Mouse (Mus musculus) T-helper 1 cell (primary cell): ENCODE measurements around the gene Dach1.

Experiments used
- in situ Hi-C: fragments of 300-600 bp; cut with MboI, MseI; formaldehyde crosslinking; loops from one replicate; pipeline ENCODE4 v1.15.1; 2025; ENCODE audit warnings: high pct_unique_total_duplicates

Gene Dach1

GRCm38 (mm10) chr14:98109929-98110328 is 59.6 kb downstream of the Dach1 start:
- in situ Hi-C loops, result no loop called here

- in situ Hi-C loops, result no loop called here
Measured at GRCm38 (mm10) chr14:98108764-98109163, 60.8 kb downstream of the Dach1 start.

- in situ Hi-C loops, result no loop called here
Measured at GRCm38 (mm10) chr14:98106208-98106607, 63.4 kb downstream of the Dach1 start.

- in situ Hi-C loops, result no loop called here
Measured at GRCm38 (mm10) chr14:98104314-98104955, 65.1 kb downstream of the Dach1 start.

GRCm38 (mm10) chr14:98095229-98095628 is 74.3 kb downstream of the Dach1 start:
- in situ Hi-C loops, result no loop called here

GRCm38 (mm10) chr14:98089246-98089645 is 80.3 kb downstream of the Dach1 start:
- in situ Hi-C loops, result no loop called here

- in situ Hi-C loops, result no loop called here
Measured at GRCm38 (mm10) chr14:98087355-98087754, 82.2 kb downstream of the Dach1 start.

GRCm38 (mm10) chr14:98086794-98087193 is 82.8 kb downstream of the Dach1 start:
- in situ Hi-C loops, result no loop called here

- in situ Hi-C loops, result no loop called here
Measured at GRCm38 (mm10) chr14:98085141-98085540, 84.4 kb downstream of the Dach1 start.

- in situ Hi-C loops, result no loop called here
Measured at GRCm38 (mm10) chr14:98084720-98085119, 84.8 kb downstream of the Dach1 start.

GRCm38 (mm10) chr14:98083419-98083818 is 86.1 kb downstream of the Dach1 start:
- in situ Hi-C loops, result no loop called here

- in situ Hi-C loops, result no loop called here
Measured at GRCm38 (mm10) chr14:98080014-98080413, 89.6 kb downstream of the Dach1 start.

- in situ Hi-C loops, result no loop called here
Measured at GRCm38 (mm10) chr14:98077996-98078395, 91.6 kb downstream of the Dach1 start.

- in situ Hi-C loops, result no loop called here
Measured at GRCm38 (mm10) chr14:98073421-98074080, 96.0 kb downstream of the Dach1 start.

- in situ Hi-C loops, result no loop called here
Measured at GRCm38 (mm10) chr14:98072647-98073420, 96.7 kb downstream of the Dach1 start.

- in situ Hi-C loops, result no loop called here
Measured at GRCm38 (mm10) chr14:98071877-98072276, 97.7 kb downstream of the Dach1 start.

GRCm38 (mm10) chr14:98067273-98067905 is 102.2 kb downstream of the Dach1 start:
- in situ Hi-C loops, result no loop called here

- in situ Hi-C loops, result no loop called here
Measured at GRCm38 (mm10) chr14:98064190-98064589, 105.4 kb downstream of the Dach1 start.

- in situ Hi-C loops, result no loop called here
Measured at GRCm38 (mm10) chr14:98049329-98049728, 120.2 kb downstream of the Dach1 start.

GRCm38 (mm10) chr14:98048403-98048802 is 121.2 kb downstream of the Dach1 start:
- in situ Hi-C loops, result no loop called here

GRCm38 (mm10) chr14:98047670-98048069 is 121.9 kb downstream of the Dach1 start:
- in situ Hi-C loops, result no loop called here

- in situ Hi-C loops, result no loop called here
Measured at GRCm38 (mm10) chr14:98046960-98047359, 122.6 kb downstream of the Dach1 start.
